Mouse (Mus musculus): ENCODE measurements around the gene Dazap1.

Dazap1 gene

GRCm38 (mm10) chr10:80295618-80296425 is 34.5 kb downstream of the Dazap1 start, which contains the start of gene Apc2:
Gene Apc2, plus strand, starts transcription at chr10:80295977.
- ChIA-PET POLR2A (interaction anchor here (0.6 to 11.0 kb wide), 59 partner anchors 8 to 1831 kb away, joined by 3 to 169 read pairs (median 4); partner anchors contain the start of genes Mbd3 (in 3 of the 4), Adamtsl5 (in 2 of the 4), Dazap1 (in 2 of the 4) and Gamt (in 2 of the 4)), CTCF (interaction anchor here (0.5 to 2.4 kb wide), 22 partner anchors 9 to 562 kb away, joined by 3 to 10 read pairs (median 4); partner anchors contain the start of genes Adamtsl5 (in 1 of the 4), Pcsk4 (in 1 of the 4) and Reep6 (in 1 of the 4))

GRCm38 (mm10) chr10:80296824-80297223 is 35.5 kb downstream of the Dazap1 start:
- POLR2A ChIA-PET, result interaction anchor here (0.6 to 11.0 kb wide), 37 partner anchors 7 to 270 kb away, joined by 3 to 169 read pairs (median 5); partner anchors contain the start of genes Dazap1 (in 2 of the 4), Gamt (in 2 of the 4), Ndufs7 (in 1 of the 4) and Pcsk4 (in 1 of the 4)
- CTCF ChIA-PET, result interaction anchor here (0.7 to 2.4 kb wide), 13 partner anchors 10 to 121 kb away, joined by 3 to 10 read pairs (median 4); partner anchors contain the start of gene Adamtsl5 (in 1 of the 4)

DNA sequence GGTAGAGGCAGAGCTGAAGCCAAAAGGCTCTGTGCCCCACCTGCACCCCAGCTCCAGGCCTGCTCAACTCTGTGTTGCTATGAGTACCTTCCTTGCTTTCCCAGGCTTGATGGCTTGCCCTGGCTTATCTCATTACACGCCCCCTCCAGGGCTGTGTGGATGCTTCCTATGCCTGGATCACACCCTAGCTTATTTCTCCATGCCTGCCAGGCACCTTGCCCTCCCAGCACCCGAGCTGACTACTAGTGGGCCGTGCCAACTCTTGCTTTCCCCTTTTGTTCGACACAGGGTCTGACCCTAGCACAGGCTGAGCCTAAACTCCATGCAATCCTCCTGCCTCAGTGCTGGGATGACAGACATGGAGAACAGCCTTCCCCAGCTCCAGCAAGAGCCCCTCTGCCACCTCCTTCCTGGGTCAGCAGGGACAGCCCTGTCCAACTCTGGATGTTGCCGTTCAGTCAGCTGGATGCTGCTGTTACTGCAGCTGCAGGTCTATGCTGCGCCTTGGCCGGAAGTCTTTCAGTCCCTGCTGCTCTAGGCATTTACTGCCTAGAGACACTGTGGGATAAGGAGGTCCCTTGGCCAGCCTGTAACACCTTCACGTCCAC is 36.3 kb downstream of the Dazap1 start:
- CTCF ChIA-PET, result interaction anchor here in 3 of 4 experiments (0.6 to 2.4 kb wide), 12 partner anchors 15 to 531 kb away, joined by 3 to 10 read pairs (median 4); no protein-coding TSS in a partner anchor
- POLR2A ChIA-PET, result interaction anchor here (0.6 to 11.0 kb wide), 28 partner anchors 9 to 263 kb away, joined by 3 to 169 read pairs (median 4); partner anchors contain the start of genes Dazap1 (in 2 of the 4), Gamt (in 2 of the 4), Pcsk4 (in 2 of the 4) and Reep6 (in 2 of the 4)

- ChIA-PET CTCF (interaction anchor here in 2 of 4 experiments (0.6 to 1.2 kb wide), 5 partner anchors 42 to 210 kb away, joined by 3 to 10 read pairs (median 4); no protein-coding TSS in a partner anchor), POLR2A (interaction anchor here in 3 of 4 experiments (0.6 to 11.0 kb wide), 14 partner anchors 15 to 443 kb away, joined by 3 to 143 read pairs (median 4); partner anchors contain the start of genes Gamt (in 2 of the 3), Pcsk4 (in 2 of the 3), Reep6 (in 2 of the 3) and Dazap1 (in 1 of the 3))
These were observed 37.4 kb downstream of the Dazap1 start for GRCm38 (mm10) chr10:80298571-80299281.

- CTCF ChIA-PET, result interaction anchor here in 2 of 4 experiments (0.6 to 1.2 kb wide), 2 partner anchors 49 to 210 kb away, joined by 4 to 10 read pairs; no protein-coding TSS in a partner anchor
- POLR2A ChIA-PET, result interaction anchor here in 3 of 4 experiments (0.6 to 11.0 kb wide), 11 partner anchors 14 to 443 kb away, joined by 3 to 143 read pairs (median 4); partner anchors contain the start of genes Gamt (in 2 of the 3), Dazap1 (in 1 of the 3), Grin3b (in 1 of the 3) and Pcsk4 (in 1 of the 3)
These were observed 38.0 kb downstream of the Dazap1 start for GRCm38 (mm10) chr10:80299301-80299700.

- ChIA-PET POLR2A (interaction anchor here in 3 of 4 experiments (0.6 to 11.0 kb wide), 6 partner anchors 7 to 444 kb away, joined by 4 to 143 read pairs (median 8); partner anchors contain the start of genes Rps15 (in 2 of the 3) and Grin3b (in 1 of the 3)), CTCF (no interaction called here)
These were observed 38.5 kb downstream of the Dazap1 start for GRCm38 (mm10) chr10:80299824-80300223.

DNA sequence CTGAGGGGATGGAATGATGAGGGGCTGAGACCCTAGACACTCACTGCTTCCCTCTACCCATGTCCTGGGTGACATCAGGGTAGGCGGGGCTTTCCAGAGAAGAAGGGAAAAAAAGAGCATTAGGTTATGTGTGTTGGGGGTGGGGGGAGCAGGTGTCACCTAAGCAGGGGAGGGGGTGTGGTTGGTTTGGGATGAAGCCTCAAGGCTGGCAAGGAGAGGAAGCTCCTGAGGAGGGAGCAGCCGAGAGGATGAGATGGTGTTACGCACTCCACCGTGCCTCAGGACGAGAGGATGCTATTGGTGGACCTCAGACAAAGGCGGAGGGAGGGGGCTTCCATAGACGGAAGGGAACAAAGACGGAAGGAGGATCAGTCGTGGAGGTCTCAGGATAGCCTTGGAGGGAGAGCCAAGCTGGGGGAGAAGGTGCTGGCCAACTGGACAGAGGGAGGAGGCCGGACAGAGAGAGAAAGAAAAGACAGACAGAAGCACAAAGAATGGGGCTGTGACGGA is 39.4 kb downstream of the Dazap1 start:
- POLR2A ChIA-PET, result interaction anchor here in 2 of 4 experiments (0.6 to 11.0 kb wide), 7 partner anchors 8 to 133 kb away, joined by 3 to 143 read pairs (median 5); partner anchors contain the start of genes Rps15 (in 2 of the 2) and Dazap1 (in 1 of the 2)
- CTCF ChIA-PET, result no interaction called here

DNA sequence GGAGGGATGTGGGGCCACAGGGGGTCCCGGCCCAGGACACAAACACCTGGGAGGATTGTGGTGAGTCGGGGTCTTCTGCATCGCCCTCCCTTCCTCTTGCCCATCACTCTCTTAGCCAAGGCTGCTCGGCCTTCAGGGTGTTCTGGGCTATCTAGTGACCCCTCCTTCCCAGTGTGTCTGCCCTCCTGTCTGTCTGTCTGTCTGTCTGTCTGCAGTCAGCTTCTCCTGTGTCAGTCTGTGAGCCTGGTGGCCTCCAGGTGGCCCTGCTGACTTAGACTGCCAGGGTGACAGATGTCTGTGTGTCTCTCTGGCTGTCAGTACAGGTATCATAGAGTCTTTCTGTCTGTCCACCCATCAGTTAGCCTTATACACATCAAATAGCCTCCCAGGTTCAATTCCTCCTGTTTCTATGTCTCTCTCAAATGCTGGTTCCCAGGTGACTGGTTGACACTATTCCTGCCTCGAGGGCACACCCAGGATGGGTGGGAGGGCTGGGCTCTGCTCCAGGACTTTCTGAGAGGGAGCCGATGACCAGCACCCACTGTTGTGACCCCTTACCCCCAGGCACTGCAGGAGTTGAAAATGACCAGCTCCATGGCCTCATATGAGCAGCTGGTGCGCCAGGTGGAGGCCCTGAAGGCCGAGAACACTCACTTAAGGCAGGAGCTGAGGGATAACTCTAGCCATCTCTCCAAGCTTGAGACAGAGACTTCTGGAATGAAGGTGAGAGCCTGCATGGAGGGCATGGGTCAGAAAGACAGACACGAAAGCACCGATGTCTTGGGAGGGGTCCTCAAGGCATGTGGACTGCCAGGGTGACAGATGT is 40.2 kb downstream of the Dazap1 start:
- CTCF ChIA-PET, result interaction anchor here in 2 of 4 experiments (0.8 to 1.1 kb wide), 2 partner anchors 72 kb away, joined by 3 read pairs; no protein-coding TSS in a partner anchor
- POLR2A ChIA-PET, result interaction anchor here in 3 of 4 experiments (0.6 to 11.0 kb wide), 11 partner anchors 9 to 372 kb away, joined by 3 to 143 read pairs (median 4); partner anchors contain the start of genes Rps15 (in 2 of the 3), Dazap1 (in 1 of the 3), Pcsk4 (in 1 of the 3) and Reep6 (in 1 of the 3)

DNA sequence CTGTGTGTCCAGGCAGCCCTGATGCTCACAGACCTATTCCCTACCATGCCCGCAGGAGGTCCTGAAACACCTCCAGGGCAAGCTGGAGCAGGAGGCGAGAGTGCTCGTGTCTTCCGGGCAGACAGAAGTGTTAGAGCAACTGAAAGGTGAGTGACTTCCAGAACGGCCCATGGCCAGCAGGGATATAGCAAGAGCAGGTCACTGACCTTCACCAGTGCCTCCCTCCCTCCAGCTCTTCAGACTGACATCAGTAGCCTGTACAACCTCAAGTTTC is 40.7 kb downstream of the Dazap1 start:
- CTCF ChIA-PET, result interaction anchor here in 2 of 4 experiments (0.8 to 1.1 kb wide), 2 partner anchors 72 kb away, joined by 3 read pairs; no protein-coding TSS in a partner anchor
- POLR2A ChIA-PET, result interaction anchor here in 3 of 4 experiments (0.5 to 11.0 kb wide), 10 partner anchors 9 to 371 kb away, joined by 3 to 143 read pairs (median 4); partner anchors contain the start of genes Rps15 (in 2 of the 3), Dazap1 (in 1 of the 3), Pcsk4 (in 1 of the 3) and Reep6 (in 1 of the 3)

- CTCF ChIA-PET, result interaction anchor here in 2 of 4 experiments (1.1 to 1.3 kb wide), 2 partner anchors 71 to 72 kb away, joined by 3 read pairs; no protein-coding TSS in a partner anchor
- POLR2A ChIA-PET, result interaction anchor here in 3 of 4 experiments (0.5 to 11.0 kb wide), 11 partner anchors 8 to 371 kb away, joined by 3 to 143 read pairs (median 4); partner anchors contain the start of genes Rps15 (in 2 of the 3), Apc2 (in 1 of the 3), Dazap1 (in 1 of the 3) and Pcsk4 (in 1 of the 3)
These were observed 41.2 kb downstream of the Dazap1 start for GRCm38 (mm10) chr10:80302471-80302881.

DNA sequence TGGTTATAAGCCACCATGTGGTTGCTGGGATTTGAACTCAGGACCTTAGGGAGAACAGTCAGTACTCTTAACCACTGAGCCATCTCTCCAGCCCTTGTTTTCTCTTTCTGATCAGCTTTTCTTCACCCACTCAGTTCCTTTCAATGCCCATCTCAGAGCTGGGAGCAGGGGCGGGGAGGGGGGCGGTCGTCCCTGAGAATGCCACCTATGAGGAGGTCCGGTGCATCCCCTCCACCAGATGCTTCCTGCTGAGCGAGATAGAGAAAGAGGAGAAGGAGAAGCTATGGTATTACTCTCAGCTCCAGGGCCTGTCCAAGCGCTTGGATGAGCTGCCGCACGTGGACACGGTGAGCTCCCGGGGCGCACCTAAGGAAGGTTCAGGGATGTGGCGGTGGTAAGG is 43.2 kb downstream of the Dazap1 start:
- CTCF ChIA-PET, result interaction anchor here (0.6 to 1.6 kb wide), 17 partner anchors 9 to 1550 kb away, joined by 3 to 8 read pairs (median 5); partner anchors contain the start of genes Adamtsl5 (in 1 of the 4), Apc2 (in 1 of the 4), Pcsk4 (in 1 of the 4) and Reep6 (in 1 of the 4)
- POLR2A ChIA-PET, result interaction anchor here (0.5 to 3.0 kb wide), 43 partner anchors 8 to 1180 kb away, joined by 3 to 76 read pairs (median 4); partner anchors contain the start of genes Rps15 (in 4 of the 4), Apc2 (in 3 of the 4), Pcsk4 (in 2 of the 4) and Reep6 (in 2 of the 4)

DNA sequence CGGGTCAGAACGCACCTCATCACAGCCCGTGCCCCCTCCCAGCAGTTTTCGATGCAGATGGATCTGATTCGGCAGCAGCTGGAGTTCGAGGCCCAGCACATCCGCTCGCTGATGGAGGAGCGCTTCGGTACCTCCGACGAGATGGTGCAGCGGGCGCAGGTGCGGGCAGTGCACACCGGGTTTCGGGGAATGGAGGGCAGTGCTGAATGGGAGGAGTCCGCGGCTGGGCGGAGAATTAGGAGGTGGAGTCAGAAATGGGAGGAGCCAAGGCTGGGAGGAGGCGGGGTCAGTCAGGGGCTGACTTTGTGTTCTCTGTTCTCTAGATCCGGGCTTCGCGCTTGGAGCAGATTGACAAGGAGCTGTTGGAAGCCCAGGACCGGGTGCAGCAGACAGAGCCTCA is 43.6 kb downstream of the Dazap1 start:
- POLR2A ChIA-PET, result interaction anchor here (0.6 to 3.0 kb wide), 40 partner anchors 8 to 1179 kb away, joined by 3 to 76 read pairs (median 4); partner anchors contain the start of genes Rps15 (in 4 of the 4), Apc2 (in 3 of the 4), Pcsk4 (in 2 of the 4) and Reep6 (in 2 of the 4)
- CTCF ChIA-PET, result interaction anchor here in 3 of 4 experiments (0.6 to 1.6 kb wide), 16 partner anchors 10 to 577 kb away, joined by 3 to 14 read pairs (median 4); partner anchors contain the start of genes Adamtsl5 (in 1 of the 3), Apc2 (in 1 of the 3), Pcsk4 (in 1 of the 3) and Reep6 (in 1 of the 3)

GRCm38 (mm10) chr10:80311560-80311959 is 50.3 kb downstream of the Dazap1 start:
- POLR2A ChIA-PET, result interaction anchor here in 3 of 4 experiments (0.6 to 10.1 kb wide), 16 partner anchors 12 to 324 kb away, joined by 3 to 143 read pairs (median 4); partner anchors contain the start of genes Apc2 (in 2 of the 3), Pcsk4 (in 2 of the 3), Reep6 (in 2 of the 3) and Rps15 (in 2 of the 3)
- CTCF ChIA-PET, result interaction anchor here in 3 of 4 experiments (0.5 to 2.9 kb wide), 9 partner anchors 15 to 570 kb away, joined by 3 to 10 read pairs (median 4); partner anchors contain the start of gene Apc2 (in 1 of the 3)

- ChIA-PET CTCF (interaction anchor here in 3 of 4 experiments (0.6 to 2.9 kb wide), 15 partner anchors 16 to 193 kb away, joined by 3 to 10 read pairs (median 3); partner anchors contain the start of genes Apc2 (in 2 of the 3), Pcsk4 (in 1 of the 3) and Reep6 (in 1 of the 3)), POLR2A (interaction anchor here in 3 of 4 experiments (0.5 to 10.1 kb wide), 36 partner anchors 8 to 605 kb away, joined by 3 to 143 read pairs (median 4); partner anchors contain the start of genes Rps15 (in 3 of the 3), Apc2 (in 2 of the 3), Dazap1 (in 2 of the 3) and Pcsk4 (in 2 of the 3))
These were observed 51.6 kb downstream of the Dazap1 start for GRCm38 (mm10) chr10:80312586-80313504.
